Mouse (Mus musculus) midbrain, embryonic 16.5 days (tissue): ENCODE results near the gene Wipf1. TPM values are rescaled to one million over a fixed set of nuclear protein-coding genes. Genes with fewer than 3 reads are reported as not detected.
"Not testable (repeated sequence)": the region's sequence is repeated elsewhere in the genome, so short reads cannot be mapped to it uniquely, and the experiment has no call there.

ENCODE experiments used
- ATAC-seq: fragments of 200-750 bp; cut with Nextera tagmentation; 2 replicates; pipeline ENCODE4 v1.8.0; 2017; ENCODE audit warnings: moderate TSS enrichment
- H3K27ac ChIP-seq: fragments of 300-500 bp; sonication (generic); 2 replicates; pipeline ENCODE4 v1.5.1; 2014; ENCODE audit warnings: mild to moderate bottlenecking, low read length, mixed read lengths
- H3K27me3 ChIP-seq: fragments of 300-500 bp; sonication (generic); 2 replicates; pipeline ENCODE4 v1.6.1; 2014; ENCODE audit warnings: low read depth, low read length, mixed read lengths; ENCODE audit not compliant: control insufficient read depth, insufficient read depth
- H3K36me3 ChIP-seq: fragments of 300-500 bp; sonication (generic); 2 replicates; pipeline ENCODE4 v1.6.1; 2014; ENCODE audit warnings: mild to moderate bottlenecking, low read length, moderate library complexity, mixed read lengths; ENCODE audit not compliant: control insufficient read depth, insufficient read depth
- H3K4me1 ChIP-seq: fragments of 300-500 bp; sonication (generic); 2 replicates; pipeline ENCODE4 v1.6.1; 2014; ENCODE audit warnings: mild to moderate bottlenecking, low read length, mixed read lengths; ENCODE audit not compliant: control insufficient read depth, insufficient read depth
- H3K4me2 ChIP-seq: fragments of 300-500 bp; sonication (generic); 2 replicates; pipeline ENCODE4 v1.6.1; 2014; ENCODE audit warnings: mild to moderate bottlenecking, low read length, mixed read lengths
- H3K4me3 ChIP-seq: fragments of 300-500 bp; sonication (generic); 2 replicates; pipeline ENCODE4 v1.5.1; 2014; ENCODE audit warnings: low read depth, mild to moderate bottlenecking, low read length, moderate library complexity, mixed read lengths
- H3K9ac ChIP-seq: fragments of 300-500 bp; sonication (generic); 2 replicates; pipeline ENCODE4 v1.6.1; 2014; ENCODE audit warnings: low read depth, low read length, mixed read lengths
- H3K9me3 ChIP-seq: fragments of 300-500 bp; sonication (generic); replicated peaks from 2 replicates; pipeline ENCODE4 v1.6.1; 2014; ENCODE audit warnings: mild to moderate bottlenecking, low read length, mixed read lengths; ENCODE audit not compliant: control insufficient read depth, poor library complexity, severe bottlenecking
- WGBS: fragments of 180-500 bp; shearing (Covaris S2); extraction: QIAGEN DNeasy Blood & Tissue Kit; methylation state at CpG from one replicate; pipeline ENCODE4 v1.1.7; 2014; 5-methylcytosine and 5-hydroxymethylcytosine counted together
- polyA plus RNA-seq: library from polyadenylated mRNA; unstranded; fragments of >200 nt; fragmentation: Nextera tagmentation; extraction: Ambion mirVana; gene quantifications from 2 replicates; pipeline ENCODE4 v1.2.1, GENCODE M21; 2015

The Wipf1 gene
- polyA plus RNA-seq, 1 experiment from 2014 or later: 2.1 TPM

GRCm38 (mm10) chr2:73566162-73566561 is 36.6 kb upstream of the Wipf1 start:
- H3K4me3 ChIP-seq: no peak overlapping the region
- H3K36me3 ChIP-seq: no peaks in the 10 kb centered on the region
- H3K4me2 ChIP-seq: no peak overlapping the region
- no peak overlapping the region for H3K27ac ChIP-seq
- WGBS: 4% methylated on average over 7 of the region's 7 CpGs
- H3K4me1 ChIP-seq: peaks cover 11% of the 10 kb centered on the region; the same call in 1 of the 2 replicates
- H3K9ac ChIP-seq: no peak overlapping the region
- H3K27me3 ChIP-seq: no peaks in the 10 kb centered on the region
- H3K9me3 ChIP-seq: no peaks in the 10 kb centered on the region
- ATAC-seq: peak; percentile 54; the same call in 1 of the 2 replicates

- no peak overlapping the region for H3K9ac ChIP-seq
- H3K27ac ChIP-seq: no peak overlapping the region
- no peaks in the 10 kb centered on the region for H3K36me3 ChIP-seq
- no peak for ATAC-seq
- no peaks in the 10 kb centered on the region for H3K27me3 ChIP-seq
- H3K4me3 ChIP-seq: no peak overlapping the region
- H3K4me2 ChIP-seq: no peak overlapping the region
- 77% methylated on average over 7 of the region's 7 CpGs for WGBS
- peaks cover 11% of the 10 kb centered on the region; the same call in 1 of the 2 replicates for H3K4me1 ChIP-seq
- H3K9me3 ChIP-seq: no peaks in the 10 kb centered on the region
These were observed 34.2 kb upstream of the Wipf1 start for GRCm38 (mm10) chr2:73563690-73564089.

- ATAC-seq: no peak
- Histone ChIP-seq H3K27ac (no peak overlapping the region), H3K4me3 (no peak overlapping the region), H3K4me1 (peaks cover 11% of the 10 kb centered on the region; the same call in 1 of the 2 replicates), H3K9me3 (no peaks in the 10 kb centered on the region), H3K27me3 (no peaks in the 10 kb centered on the region), H3K9ac (no peak overlapping the region), H3K4me2 (no peak overlapping the region), H3K36me3 (no peaks in the 10 kb centered on the region)
- 95% methylated on average over 9 of the region's 9 CpGs for WGBS
These were observed 33.1 kb upstream of the Wipf1 start for GRCm38 (mm10) chr2:73562656-73563055.

GRCm38 (mm10) chr2:73561665-73562063 is 32.1 kb upstream of the Wipf1 start:
- no peaks in the 10 kb centered on the region for H3K9me3 ChIP-seq
- no peaks in the 10 kb centered on the region for H3K36me3 ChIP-seq
- no peak overlapping the region; the same call in 1 of the 2 replicates for H3K9ac ChIP-seq
- no peak overlapping the region; the same call in 1 of the 2 replicates for H3K27ac ChIP-seq
- H3K27me3 ChIP-seq: no peaks in the 10 kb centered on the region
- 4% methylated on average over 8 of the region's 8 CpGs for WGBS
- peak; percentile 69 for ATAC-seq
- peaks cover 11% of the 10 kb centered on the region; the same call in 1 of the 2 replicates for H3K4me1 ChIP-seq
- H3K4me2 ChIP-seq: peak overlapping the region; percentile 69
- peak overlapping the region; percentile 48 for H3K4me3 ChIP-seq

GRCm38 (mm10) chr2:73560899-73561664 is 31.5 kb upstream of the Wipf1 start:
- H3K9me3 ChIP-seq: no peaks in the 10 kb centered on the region
- ATAC-seq: peak; percentile 64
- 2% methylated on average over 21 of the region's 23 CpGs for WGBS
- no peaks in the 10 kb centered on the region for H3K36me3 ChIP-seq
- peak overlapping the region; percentile 29; the same call in 1 of the 2 replicates for H3K27ac ChIP-seq
- H3K4me3 ChIP-seq: peak overlapping the region; percentile 48
- peaks cover 7% of the 10 kb centered on the region; the same call in 1 of the 2 replicates for H3K4me1 ChIP-seq
- no peaks in the 10 kb centered on the region for H3K27me3 ChIP-seq
- peak overlapping the region; percentile 65 for H3K9ac ChIP-seq
- peak overlapping the region; percentile 69 for H3K4me2 ChIP-seq

- 38% methylated on average over 7 of the region's 7 CpGs for WGBS
- no peaks in the 10 kb centered on the region for H3K27me3 ChIP-seq
- H3K9ac ChIP-seq: peak overlapping the region; percentile 65; the same call in 1 of the 2 replicates
- ATAC-seq: no peak
- peak overlapping the region; percentile 69 for H3K4me2 ChIP-seq
- 0 out of 2 replicates have a peak, but pooled peaks cover 4% of the 10 kb centered on the region for H3K4me1 ChIP-seq
- H3K27ac ChIP-seq: 0 out of 2 replicates have a peak overlapping the region, but pooled peaks have one; percentile 29
- H3K4me3 ChIP-seq: peak overlapping the region; percentile 48
- H3K36me3 ChIP-seq: no peaks in the 10 kb centered on the region
- H3K9me3 ChIP-seq: no peaks in the 10 kb centered on the region
These were observed 30.9 kb upstream of the Wipf1 start for GRCm38 (mm10) chr2:73560445-73560844.

GRCm38 (mm10) chr2:73557956-73558355 is 28.4 kb upstream of the Wipf1 start:
- no peak overlapping the region for H3K4me3 ChIP-seq
- no peak overlapping the region for H3K9ac ChIP-seq
- no peaks in the 10 kb centered on the region for H3K36me3 ChIP-seq
- H3K4me1 ChIP-seq: 0 out of 2 replicates have a peak, but pooled peaks cover 4% of the 10 kb centered on the region
- no peak overlapping the region for H3K27ac ChIP-seq
- ATAC-seq: no peak
- no peaks in the 10 kb centered on the region for H3K9me3 ChIP-seq
- H3K27me3 ChIP-seq: no peaks in the 10 kb centered on the region
- WGBS: 87% methylated on average over 8 of the region's 8 CpGs
- no peak overlapping the region for H3K4me2 ChIP-seq

- WGBS: 98% methylated on average over 3 of the region's 3 CpGs
- H3K27me3 ChIP-seq, ATAC-seq, H3K36me3 ChIP-seq, H3K27ac ChIP-seq, H3K9me3 ChIP-seq, H3K4me2 ChIP-seq, H3K9ac ChIP-seq, H3K4me3 ChIP-seq, H3K4me1 ChIP-seq: not testable (repeated sequence)
These were observed 27.5 kb upstream of the Wipf1 start for GRCm38 (mm10) chr2:73557061-73557460.

- WGBS: 74% methylated on average over 3 of the region's 3 CpGs
- no peaks in the 10 kb centered on the region for H3K36me3 ChIP-seq
- H3K4me1 ChIP-seq: no peaks in the 10 kb centered on the region
- H3K9me3 ChIP-seq: no peaks in the 10 kb centered on the region
- no peak overlapping the region for H3K4me3 ChIP-seq
- no peak overlapping the region for H3K9ac ChIP-seq
- no peak overlapping the region for H3K4me2 ChIP-seq
- no peak for ATAC-seq
- H3K27me3 ChIP-seq: no peaks in the 10 kb centered on the region
- no peak overlapping the region for H3K27ac ChIP-seq
These were observed 24.9 kb upstream of the Wipf1 start for GRCm38 (mm10) chr2:73554389-73554788.
